Mouse (Mus musculus): Measurements from ENCODE around the gene Lrrc66.
"Not testable (repeated sequence)": the region's sequence is repeated elsewhere in the genome, so short reads cannot be mapped to it uniquely, and the experiment has no call there.

The Lrrc66 gene

GRCm38 (mm10) chr5:73611071-73611470 is 21.3 kb downstream of the Lrrc66 start:
- DNase-seq: no peak

GRCm38 (mm10) chr5:73604964-73605363 is 27.4 kb downstream of the Lrrc66 start:
- no peak for DNase-seq

GRCm38 (mm10) chr5:73604542-73604941 is 27.8 kb downstream of the Lrrc66 start:
- DNase-seq: no peak

- DNase-seq: no peak
Observed at GRCm38 (mm10) chr5:73602865-73603264, 29.5 kb downstream of the Lrrc66 start.

GRCm38 (mm10) chr5:73601361-73601763 is 31.0 kb downstream of the Lrrc66 start:
- no peak for DNase-seq

- no peak for DNase-seq
Observed at GRCm38 (mm10) chr5:73599991-73600390, 32.3 kb downstream of the Lrrc66 start.

GRCm38 (mm10) chr5:73598943-73599695 is 33.2 kb downstream of the Lrrc66 start:
- no peak for DNase-seq

- DNase-seq: no peak
Observed at GRCm38 (mm10) chr5:73587119-73587518, 45.2 kb downstream of the Lrrc66 start.

- no peak for DNase-seq
Observed at GRCm38 (mm10) chr5:73586597-73586996, 45.7 kb downstream of the Lrrc66 start.

- DNase-seq: peak; percentile 15
Observed at GRCm38 (mm10) chr5:73585212-73586115, 46.9 kb downstream of the Lrrc66 start.

GRCm38 (mm10) chr5:73584011-73584410 is 48.3 kb downstream of the Lrrc66 start:
- DNase-seq: not testable (repeated sequence)

GRCm38 (mm10) chr5:73578131-73578530 is 54.2 kb downstream of the Lrrc66 start:
- no peak for DNase-seq

- no peak for DNase-seq
Observed at GRCm38 (mm10) chr5:73576708-73577107, 55.6 kb downstream of the Lrrc66 start.

GRCm38 (mm10) chr5:73574616-73575015 is 57.7 kb downstream of the Lrrc66 start:
- no peak for DNase-seq

GRCm38 (mm10) chr5:73573789-73574188 is 58.5 kb downstream of the Lrrc66 start:
- DNase-seq: no peak

- no peak for DNase-seq
Observed at GRCm38 (mm10) chr5:73572846-73573245, 59.5 kb downstream of the Lrrc66 start.

- no peak for DNase-seq
Observed at GRCm38 (mm10) chr5:73571395-73572156, 60.8 kb downstream of the Lrrc66 start.

GRCm38 (mm10) chr5:73569181-73569580 is 63.1 kb downstream of the Lrrc66 start:
- DNase-seq: no peak

GRCm38 (mm10) chr5:73566892-73567291 is 65.4 kb downstream of the Lrrc66 start:
- no peak for DNase-seq

GRCm38 (mm10) chr5:73566119-73566518 is 66.2 kb downstream of the Lrrc66 start:
- no peak for DNase-seq

GRCm38 (mm10) chr5:73564038-73564437 is 68.3 kb downstream of the Lrrc66 start:
- DNase-seq: no peak

GRCm38 (mm10) chr5:73558756-73559155 is 73.6 kb downstream of the Lrrc66 start:
- DNase-seq: no peak

All from cerebellum, adult 11 months (tissue).